Mouse (Mus musculus) kidney, postnatal 0 days (tissue): ENCODE data around the gene Invs. TPM values are rescaled to one million over a fixed set of nuclear protein-coding genes. Genes with fewer than 3 reads are reported as not detected.

ENCODE experiments used
- ATAC-seq: fragments of 200-750 bp; cut with Nextera tagmentation; replicated peaks from 2 replicates; pipeline ENCODE4 v1.8.0; 2017; ENCODE audit warnings: low read depth, moderate number of reproducible peaks, moderate TSS enrichment, moderate library complexity; ENCODE audit not compliant: low FRiP score
- DNase-seq: peaks from one replicate; pipeline ENCODE4 v3.0.0-alpha.2; 2016; ENCODE audit warnings: low spot score
- H3K27ac ChIP-seq: fragments of 300-500 bp; sonication (generic); 2 replicates; pipeline ENCODE4 v1.5.1; 2014; ENCODE audit warnings: mild to moderate bottlenecking
- H3K27me3 ChIP-seq: fragments of 300-500 bp; sonication (generic); 2 replicates; pipeline ENCODE4 v1.6.1; 2014; ENCODE audit warnings: low read length, mixed read lengths; ENCODE audit not compliant: insufficient read depth
- H3K36me3 ChIP-seq: fragments of 300-500 bp; sonication (generic); 2 replicates; pipeline ENCODE4 v1.6.1; 2014; ENCODE audit warnings: low read length, mixed read lengths; ENCODE audit not compliant: insufficient read depth
- H3K4me1 ChIP-seq: fragments of 300-500 bp; sonication (generic); replicated peaks from 2 replicates; pipeline ENCODE4 v1.6.1; 2014; ENCODE audit warnings: antibody characterized with exemption, low read length, mixed read lengths; ENCODE audit not compliant: insufficient read depth
- H3K4me2 ChIP-seq: fragments of 300-500 bp; sonication (generic); 2 replicates; pipeline ENCODE4 v1.6.1; 2014; ENCODE audit warnings: mild to moderate bottlenecking, low read length, moderate library complexity, mixed read lengths
- H3K4me3 ChIP-seq: fragments of 300-500 bp; sonication (generic); replicated peaks from 2 replicates; pipeline ENCODE4 v1.5.1; 2014; ENCODE audit warnings: low read depth, low read length
- H3K9ac ChIP-seq: fragments of 300-500 bp; sonication (generic); 2 replicates; pipeline ENCODE4 v1.6.1; 2014; ENCODE audit warnings: low read depth, low read length
- H3K9me3 ChIP-seq: fragments of 300-500 bp; sonication (generic); replicated peaks from 2 replicates; pipeline ENCODE4 v1.6.1; 2016; ENCODE audit warnings: low read length, inconsistent platforms, mixed read lengths
- CTCF ChIP-seq: IDR thresholded peaks from 2 replicates; pipeline ENCODE4 v1.5.1; 2016; ENCODE audit warnings: antibody characterized with exemption, low read depth, mild to moderate bottlenecking, moderate library complexity
- WGBS: fragments of 180-500 bp; shearing (Covaris S2); extraction: QIAGEN DNeasy Blood & Tissue Kit; methylation state at CpG from one replicate; pipeline ENCODE4 v1.1.7; 2014; 5-methylcytosine and 5-hydroxymethylcytosine counted together
- polyA plus RNA-seq: library from polyadenylated mRNA; unstranded; fragments of >200 nt; fragmentation: Nextera tagmentation; extraction: Ambion mirVana; gene quantifications from 2 replicates; pipeline ENCODE4 v1.2.1, GENCODE M21; 2015

Invs gene
- polyA plus RNA-seq, 1 experiment from 2014 or later, result 4.0 TPM

- TF ChIP-seq CTCF, result no peak
- no peak overlapping the region for H3K9ac ChIP-seq
- 29% methylated on average over 7 of the region's 7 CpGs for WGBS
- H3K36me3 ChIP-seq, result no peaks in the 10 kb centered on the region
- H3K9me3 ChIP-seq, result no peaks in the 10 kb centered on the region
- H3K4me2 ChIP-seq, result no peak overlapping the region
- no peak overlapping the region for H3K27ac ChIP-seq
- DNase-seq, result no peak
- H3K4me3 ChIP-seq, result no peak overlapping the region
- no peaks in the 10 kb centered on the region for H3K27me3 ChIP-seq
- ATAC-seq, result no peak
- H3K4me1 ChIP-seq, result no peaks in the 10 kb centered on the region
These were observed 55.6 kb downstream of the Invs start for GRCm38 (mm10) chr4:48334927-48335763.

GRCm38 (mm10) chr4:48342705-48343104 is 63.1 kb downstream of the Invs start:
- Histone ChIP-seq H3K4me1 (no peaks in the 10 kb centered on the region), H3K27ac (no peak overlapping the region), H3K36me3 (no peaks in the 10 kb centered on the region), H3K4me2 (no peak overlapping the region), H3K9ac (no peak overlapping the region), H3K4me3 (no peak overlapping the region), H3K27me3 (no peaks in the 10 kb centered on the region), H3K9me3 (no peaks in the 10 kb centered on the region)
- 52% methylated on average over 4 of the region's 4 CpGs for WGBS
- DNase-seq (no peak), ATAC-seq (no peak)
- no peak for TF ChIP-seq CTCF

GRCm38 (mm10) chr4:48362367-48362766 is 82.8 kb downstream of the Invs start:
- Histone ChIP-seq H3K27ac (no peak overlapping the region), H3K9ac (no peak overlapping the region), H3K27me3 (no peaks in the 10 kb centered on the region), H3K36me3 (no peaks in the 10 kb centered on the region), H3K4me1 (no peaks in the 10 kb centered on the region), H3K4me3 (no peak overlapping the region), H3K4me2 (no peak overlapping the region), H3K9me3 (no peaks in the 10 kb centered on the region)
- ATAC-seq, result no peak
- WGBS, result 55% methylated on average over 3 of the region's 3 CpGs
- TF ChIP-seq CTCF, result no peak
- no peak for DNase-seq

- Histone ChIP-seq H3K9me3 (no peaks in the 10 kb centered on the region), H3K4me3 (no peak overlapping the region), H3K27me3 (no peaks in the 10 kb centered on the region), H3K36me3 (no peaks in the 10 kb centered on the region), H3K4me2 (no peak overlapping the region), H3K9ac (no peak overlapping the region), H3K27ac (no peak overlapping the region), H3K4me1 (no peaks in the 10 kb centered on the region)
- DNase-seq (no peak), ATAC-seq (no peak)
- WGBS, result 71% methylated on average over 1 of the region's 1 CpGs
- TF ChIP-seq CTCF, result no peak
These were observed 91.5 kb downstream of the Invs start for GRCm38 (mm10) chr4:48371037-48371436.

- no peaks in the 10 kb centered on the region for H3K9me3 ChIP-seq
- H3K9ac ChIP-seq, result no peak overlapping the region
- H3K27me3 ChIP-seq, result no peaks in the 10 kb centered on the region
- no peaks in the 10 kb centered on the region for H3K36me3 ChIP-seq
- 2% methylated on average over 2 of the region's 2 CpGs for WGBS
- peak; percentile 84 for TF ChIP-seq CTCF
- ATAC-seq, result no peak
- no peak overlapping the region for H3K4me2 ChIP-seq
- peak; percentile 91 for DNase-seq
- no peak overlapping the region for H3K4me3 ChIP-seq
- H3K4me1 ChIP-seq, result no peaks in the 10 kb centered on the region
- no peak overlapping the region for H3K27ac ChIP-seq
These were observed 101.4 kb downstream of the Invs start for GRCm38 (mm10) chr4:48380940-48381339.

- Histone ChIP-seq H3K27ac (no peak overlapping the region), H3K4me3 (no peak overlapping the region), H3K4me2 (no peak overlapping the region), H3K9me3 (no peaks in the 10 kb centered on the region), H3K9ac (no peak overlapping the region), H3K4me1 (no peaks in the 10 kb centered on the region), H3K36me3 (no peaks in the 10 kb centered on the region), H3K27me3 (no peaks in the 10 kb centered on the region)
- no peak for ATAC-seq
- no peak for TF ChIP-seq CTCF
- DNase-seq, result no peak
- 82% methylated on average over 5 of the region's 5 CpGs for WGBS
These were observed 102.9 kb downstream of the Invs start for GRCm38 (mm10) chr4:48382506-48382905.
